Mouse (Mus musculus) embryonic facial prominence, embryonic 15.5 days (tissue): ENCODE results near the gene Zcchc24. TPM values are rescaled to one million over a fixed set of nuclear protein-coding genes. Genes with fewer than 3 reads are reported as not detected.
"Not testable (repeated sequence)": the region's sequence is repeated elsewhere in the genome, so short reads cannot be mapped to it uniquely, and the experiment has no call there.

Experiments
- ATAC-seq: fragments of 200-750 bp; cut with Nextera tagmentation; 2 replicates; pipeline ENCODE4 v1.8.0; 2017; ENCODE audit warnings: low read depth, moderate TSS enrichment; ENCODE audit not compliant: insufficient number of reproducible peaks, low FRiP score, low TSS enrichment
- H3K27ac ChIP-seq: fragments of 300-500 bp; sonication (generic); replicated peaks from 2 replicates; pipeline ENCODE4 v1.5.1; 2015; ENCODE audit warnings: mild to moderate bottlenecking, inconsistent platforms
- H3K27me3 ChIP-seq: fragments of 300-500 bp; sonication (generic); 2 replicates; pipeline ENCODE4 v1.6.1; 2015; ENCODE audit warnings: inconsistent platforms
- H3K36me3 ChIP-seq: fragments of 300-500 bp; sonication (generic); 2 replicates; pipeline ENCODE4 v1.6.1; 2015; ENCODE audit warnings: mild to moderate bottlenecking, inconsistent platforms
- H3K4me1 ChIP-seq: fragments of 300-500 bp; sonication (generic); 2 replicates; pipeline ENCODE4 v1.6.1; 2015; ENCODE audit warnings: inconsistent platforms
- H3K4me2 ChIP-seq: fragments of 300-500 bp; sonication (generic); replicated peaks from 2 replicates; pipeline ENCODE4 v1.6.1; 2015; ENCODE audit warnings: mild to moderate bottlenecking, inconsistent platforms
- H3K4me3 ChIP-seq: fragments of 300-500 bp; sonication (generic); replicated peaks from 2 replicates; pipeline ENCODE4 v1.5.1; 2015; ENCODE audit warnings: mild to moderate bottlenecking, inconsistent platforms
- H3K9ac ChIP-seq: fragments of 300-500 bp; sonication (generic); 2 replicates; pipeline ENCODE4 v1.6.1; 2015; ENCODE audit warnings: inconsistent platforms
- H3K9me3 ChIP-seq: fragments of 300-500 bp; sonication (generic); replicated peaks from 2 replicates; pipeline ENCODE4 v1.6.1; 2016; ENCODE audit warnings: inconsistent platforms
- WGBS: fragments of 180-500 bp; shearing (Covaris S2); methylation state at CpG from one replicate; pipeline ENCODE4 v1.1.7; 2015; 5-methylcytosine and 5-hydroxymethylcytosine counted together
- polyA plus RNA-seq: library from polyadenylated mRNA; unstranded; fragments of >200 nt; fragmentation: Nextera tagmentation; extraction: Ambion mirVana; gene quantifications from 2 replicates; pipeline ENCODE4 v1.2.1, GENCODE M21; 2015

Gene Zcchc24
- polyA plus RNA-seq: 34.0 and 35.2 TPM in 2 replicates

DNA sequence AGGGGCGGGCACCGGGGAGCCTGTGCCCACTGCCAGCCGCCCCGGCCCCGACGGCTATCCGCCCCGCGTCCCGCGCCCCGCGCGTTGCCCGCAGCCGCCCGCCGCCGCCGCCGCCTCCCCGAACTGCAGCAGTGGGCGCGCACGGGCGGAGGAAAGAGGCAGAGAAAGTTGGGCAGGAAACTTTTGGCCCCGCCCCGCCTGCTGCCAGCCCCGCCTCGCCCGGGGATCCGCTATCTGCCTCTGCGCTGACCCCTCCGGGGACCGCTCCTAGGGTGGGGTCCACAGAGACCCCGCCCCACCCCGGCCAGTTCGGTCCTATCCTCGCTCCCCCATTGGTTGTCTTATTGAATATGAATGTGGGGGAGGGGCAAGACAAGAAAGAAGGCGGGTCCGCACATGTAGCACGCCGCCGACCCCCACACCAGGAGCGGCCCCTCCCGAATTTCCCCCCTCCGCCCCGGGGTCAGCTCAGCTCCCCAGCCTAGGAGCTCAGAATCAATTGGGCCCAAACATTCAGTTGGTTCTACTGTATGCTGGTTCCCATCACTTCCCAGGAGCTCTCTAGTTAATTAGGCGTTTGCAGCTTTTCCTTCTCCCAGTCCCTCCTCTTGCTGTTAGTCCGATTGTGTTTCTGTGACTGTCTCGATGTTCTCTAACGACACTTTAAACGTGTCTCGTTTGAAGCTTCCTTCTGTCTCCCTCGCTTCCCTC is at the start of gene Zcchc24:
TSS of gene Zcchc24 (minus strand) at position 125 of the 711 bp plus-strand sequence.
- Histone ChIP-seq H3K4me3 (peak within 1 kb of the TSS; percentile 83), H3K4me1 (peaks cover 56% of the 10 kb centered on the region), H3K27ac (peak within 1 kb of the TSS; percentile 95), H3K27me3 (no peaks in the 10 kb centered on the region), H3K36me3 (no peaks in the 10 kb centered on the region), H3K9ac (peak within 1 kb of the TSS; percentile 85), H3K4me2 (peak within 1 kb of the TSS; percentile 88), H3K9me3 (no peaks in the 10 kb centered on the region)
- ATAC-seq: peak; percentile 95
- WGBS: under 1% methylated on average over 36 of the region's 55 CpGs

DNA sequence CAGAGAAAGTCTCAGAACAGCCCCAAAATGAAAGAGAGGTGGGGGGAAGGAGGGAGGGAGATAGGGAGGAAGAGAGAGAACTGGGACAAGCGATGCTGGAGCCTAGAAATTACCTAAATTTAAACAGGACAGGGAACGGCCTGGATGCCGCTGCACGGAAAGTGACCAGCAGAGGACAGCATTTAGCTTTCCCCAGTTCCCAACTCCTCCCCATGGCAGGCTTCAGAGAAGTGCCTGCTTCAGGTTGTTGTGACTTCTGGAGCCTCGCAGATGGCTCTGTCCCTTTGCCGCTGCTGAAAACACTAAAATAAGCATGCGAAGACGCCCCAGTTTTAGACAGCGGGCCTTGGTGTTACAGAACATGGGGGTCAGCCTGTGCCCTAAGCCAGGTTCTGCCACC is 47.6 kb upstream of the Zcchc24 start:
- no peak overlapping the region for H3K4me3 ChIP-seq
- no peaks in the 10 kb centered on the region for H3K9me3 ChIP-seq
- no peaks in the 10 kb centered on the region for H3K27me3 ChIP-seq
- H3K4me1 ChIP-seq: peaks cover 4% of the 10 kb centered on the region; the same call in 1 of the 2 replicates
- ATAC-seq: peak; percentile 70; the same call in 1 of the 2 replicates
- no peak overlapping the region for H3K9ac ChIP-seq
- H3K4me2 ChIP-seq: no peak overlapping the region
- no peak overlapping the region for H3K27ac ChIP-seq
- no peaks in the 10 kb centered on the region for H3K36me3 ChIP-seq
- 11% methylated on average over 9 of the region's 9 CpGs for WGBS

DNA sequence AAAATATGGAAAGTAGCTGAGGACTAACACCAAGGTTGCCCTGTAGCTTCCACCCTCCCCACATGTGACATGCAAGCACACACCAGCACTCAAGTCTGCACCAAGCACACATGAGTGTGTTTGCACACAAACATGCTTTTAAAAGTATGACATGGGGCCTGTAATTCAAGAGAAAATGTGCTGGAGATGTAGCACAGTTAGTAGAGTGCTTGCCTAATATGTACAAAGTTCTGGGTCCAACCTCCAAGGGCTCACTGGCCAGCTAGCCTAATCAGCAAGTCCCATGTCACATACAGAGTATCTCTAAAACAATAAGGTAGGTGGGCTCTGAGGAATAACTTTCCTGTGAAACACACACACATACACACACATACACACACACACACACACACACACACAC is 45.3 kb upstream of the Zcchc24 start:
- ATAC-seq: no peak
- peaks cover 4% of the 10 kb centered on the region; the same call in 1 of the 2 replicates for H3K4me1 ChIP-seq

DNA sequence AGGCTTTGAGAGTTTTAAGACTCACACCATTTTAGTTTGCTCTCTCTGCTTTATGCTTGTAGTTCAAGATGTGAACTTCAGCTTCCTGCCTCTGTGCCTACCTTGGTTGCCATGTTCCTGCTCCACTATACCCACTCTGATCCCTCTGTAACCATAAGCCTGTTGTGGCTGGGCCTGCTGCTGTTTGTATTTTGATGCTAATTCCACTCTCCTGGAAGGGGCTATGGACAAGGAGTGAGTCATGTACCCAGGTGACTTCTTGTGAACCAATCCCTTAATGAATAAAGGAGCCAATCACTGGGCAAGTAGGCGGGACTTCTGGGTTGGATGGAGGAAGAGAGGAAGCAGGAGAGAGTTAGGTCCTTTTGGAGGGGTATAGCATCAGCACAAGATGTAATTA is 42.2 kb upstream of the Zcchc24 start:
- H3K9ac ChIP-seq, H3K27ac ChIP-seq, ATAC-seq, H3K4me3 ChIP-seq, H3K27me3 ChIP-seq, H3K4me2 ChIP-seq, H3K4me1 ChIP-seq, H3K9me3 ChIP-seq, H3K36me3 ChIP-seq: not testable (repeated sequence)
- WGBS: 65% methylated on average over 1 of the region's 1 CpGs

More for the DNA sequence above, 45.3 kb upstream of the Zcchc24 start:
- no peaks in the 10 kb centered on the region for H3K9me3 ChIP-seq
- no peak overlapping the region for H3K4me2 ChIP-seq
- H3K4me3 ChIP-seq: no peak overlapping the region
- H3K27me3 ChIP-seq: no peaks in the 10 kb centered on the region
- no peaks in the 10 kb centered on the region for H3K36me3 ChIP-seq
- no peak overlapping the region for H3K27ac ChIP-seq
- no peak overlapping the region for H3K9ac ChIP-seq

DNA sequence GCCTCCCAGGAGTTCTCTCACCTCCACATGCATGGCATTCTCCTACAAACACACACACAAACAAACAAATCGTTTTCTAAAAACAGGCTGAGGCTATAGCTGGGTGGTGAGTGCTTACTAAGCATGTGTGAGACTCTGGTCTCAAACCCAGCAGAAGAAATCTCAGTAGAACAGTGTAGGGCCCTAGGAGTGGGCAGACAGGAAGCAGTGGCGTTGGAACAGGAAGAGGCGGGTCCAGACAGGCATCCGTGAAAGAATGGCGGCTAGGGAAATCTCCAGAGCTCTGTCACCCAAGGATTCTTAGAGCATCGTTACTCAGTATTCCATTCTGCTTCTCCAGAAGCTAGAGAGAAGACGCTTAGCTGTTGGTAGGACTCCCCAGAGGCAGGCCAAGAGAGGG is 37.7 kb upstream of the Zcchc24 start:
- Histone ChIP-seq H3K4me1 (peaks cover 16% of the 10 kb centered on the region), H3K4me3 (no peak overlapping the region), H3K27me3 (no peaks in the 10 kb centered on the region), H3K9ac (no peak overlapping the region), H3K27ac (no peak overlapping the region), H3K36me3 (no peaks in the 10 kb centered on the region), H3K4me2 (no peak overlapping the region), H3K9me3 (no peaks in the 10 kb centered on the region)
- WGBS: 88% methylated on average over 7 of the region's 7 CpGs
- no peak for ATAC-seq

DNA sequence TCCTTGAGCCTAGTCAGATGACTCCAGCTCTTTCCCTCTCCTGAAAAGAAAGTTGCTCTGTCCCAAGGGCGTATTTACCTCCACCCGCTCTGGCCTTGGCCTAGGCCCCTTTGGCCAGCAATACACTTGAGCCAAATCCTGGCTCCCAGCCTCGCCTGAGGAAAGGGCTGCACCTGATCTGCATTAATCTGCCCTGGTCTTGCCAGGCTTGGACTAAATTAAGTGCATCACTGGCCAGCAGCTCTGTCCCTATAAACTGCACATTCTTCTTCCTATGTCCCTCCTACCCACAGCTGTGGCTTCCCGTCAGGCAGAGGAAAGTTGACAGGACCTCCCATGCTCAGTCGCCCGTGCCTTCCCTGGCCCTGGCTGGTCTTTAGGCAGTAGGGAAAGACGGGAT is 37.0 kb upstream of the Zcchc24 start:
- no peaks in the 10 kb centered on the region for H3K36me3 ChIP-seq
- no peak overlapping the region for H3K4me2 ChIP-seq
- 0 out of 2 replicates have a peak overlapping the region, but pooled peaks have one; percentile 1 for H3K27ac ChIP-seq
- no peak overlapping the region for H3K9ac ChIP-seq
- H3K27me3 ChIP-seq: no peaks in the 10 kb centered on the region
- 62% methylated on average over 7 of the region's 7 CpGs for WGBS
- no peaks in the 10 kb centered on the region for H3K9me3 ChIP-seq
- H3K4me1 ChIP-seq: peaks cover 16% of the 10 kb centered on the region
- ATAC-seq: peak; percentile 37; the same call in 1 of the 2 replicates
- H3K4me3 ChIP-seq: no peak overlapping the region

DNA sequence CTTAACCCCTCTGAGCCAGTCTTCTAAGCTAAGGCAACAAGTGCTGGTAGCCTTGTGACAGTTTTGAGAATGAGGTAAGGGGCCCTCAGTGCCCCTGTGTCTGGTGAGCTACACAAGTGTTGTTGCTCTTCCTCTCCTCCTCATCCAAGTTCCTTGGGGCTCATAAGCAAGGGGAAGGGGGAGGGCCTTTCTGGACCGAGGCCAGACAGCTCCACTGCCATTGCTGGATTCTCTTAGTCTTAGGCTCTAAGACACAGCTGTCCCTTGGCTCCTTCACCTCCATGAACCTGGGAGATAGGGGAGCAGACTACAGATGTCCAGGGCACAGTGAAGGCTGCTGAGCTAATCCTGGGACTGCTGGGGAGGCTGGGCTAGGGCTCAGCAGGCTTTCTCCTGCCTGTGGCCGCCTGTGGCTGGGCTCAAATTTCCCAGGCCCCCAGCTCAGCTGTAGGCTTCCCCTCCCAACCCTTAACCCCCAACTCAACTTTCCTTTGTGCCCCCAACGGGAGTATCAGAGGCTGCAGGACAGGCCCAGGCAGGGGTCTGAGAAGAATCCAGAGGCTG is 34.5 kb upstream of the Zcchc24 start:
- Histone ChIP-seq H3K27ac (no peak overlapping the region), H3K9me3 (no peaks in the 10 kb centered on the region), H3K9ac (no peak overlapping the region), H3K4me2 (no peak overlapping the region), H3K27me3 (no peaks in the 10 kb centered on the region), H3K36me3 (no peaks in the 10 kb centered on the region), H3K4me3 (no peak overlapping the region), H3K4me1 (peaks cover 20% of the 10 kb centered on the region)
- WGBS: 27% methylated on average over 3 of the region's 3 CpGs
- ATAC-seq: no peak

DNA sequence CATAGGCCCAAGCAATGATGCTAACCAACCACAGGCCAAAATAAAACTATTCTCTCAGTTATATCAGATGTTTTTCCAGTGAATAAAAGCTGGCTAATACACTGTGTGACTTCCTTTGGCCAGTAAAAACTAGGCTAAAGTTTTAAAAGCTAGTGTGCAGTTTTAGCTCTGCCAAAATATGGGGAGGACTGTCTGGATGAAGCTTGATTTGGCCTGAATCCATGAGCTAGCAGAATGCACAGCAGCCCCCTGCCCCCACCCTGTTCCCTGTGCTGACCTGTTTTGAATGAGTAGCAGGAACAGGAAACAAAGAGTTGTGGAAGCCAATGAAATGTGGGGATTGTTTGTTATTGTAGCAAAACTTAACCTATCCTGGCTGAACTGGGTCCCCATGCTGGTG is 33.7 kb upstream of the Zcchc24 start:
- Histone ChIP-seq H3K27me3 (no peaks in the 10 kb centered on the region), H3K4me2 (no peak overlapping the region), H3K9me3 (no peaks in the 10 kb centered on the region), H3K36me3 (no peaks in the 10 kb centered on the region), H3K4me1 (peaks cover 20% of the 10 kb centered on the region), H3K27ac (no peak overlapping the region), H3K4me3 (no peak overlapping the region), H3K9ac (no peak overlapping the region)
- no peak for ATAC-seq

DNA sequence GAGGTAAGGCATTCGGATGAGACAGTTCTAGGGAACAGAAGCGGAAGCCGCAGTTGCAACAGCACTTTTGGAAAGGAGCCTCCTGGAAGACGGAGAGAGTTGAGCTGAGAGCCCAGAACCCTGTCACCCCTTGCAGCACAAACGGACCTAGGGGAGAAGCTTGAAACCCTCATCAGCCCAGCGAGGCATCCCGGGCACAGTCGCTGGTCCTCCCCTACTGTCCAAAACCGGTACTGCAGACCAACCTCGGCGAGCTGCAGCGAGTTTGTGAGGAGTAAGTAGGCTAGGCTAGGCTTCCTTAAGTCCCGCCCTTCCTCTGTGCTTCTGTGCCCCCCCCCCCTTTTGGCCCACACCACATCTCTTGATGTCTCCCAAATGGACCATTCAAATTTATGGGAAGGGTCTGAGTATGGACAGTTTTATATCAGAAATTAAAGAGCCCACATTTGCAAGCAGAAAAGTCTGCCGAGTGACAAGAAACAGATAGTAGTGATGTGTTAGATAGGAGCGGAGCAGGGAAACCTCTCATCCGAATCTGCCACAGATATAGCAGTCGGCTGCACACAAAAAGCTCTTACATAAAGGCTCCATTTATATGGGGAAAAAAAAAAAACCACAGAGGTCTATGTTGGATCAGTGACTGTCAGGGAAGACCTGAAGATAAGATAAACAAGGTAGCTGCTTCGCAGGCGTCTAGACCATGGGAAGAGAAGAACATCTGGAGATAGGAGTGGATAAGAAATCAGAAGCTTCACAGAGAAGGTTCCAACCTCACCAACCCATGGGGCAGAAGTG is 31.5 kb upstream of the Zcchc24 start:
- Histone ChIP-seq H3K27ac (no peak overlapping the region), H3K9me3 (no peaks in the 10 kb centered on the region), H3K9ac (no peak overlapping the region), H3K4me3 (no peak overlapping the region), H3K36me3 (no peaks in the 10 kb centered on the region), H3K4me2 (0 out of 2 replicates have a peak overlapping the region, but pooled peaks have one; percentile 30), H3K4me1 (peaks cover 27% of the 10 kb centered on the region), H3K27me3 (no peaks in the 10 kb centered on the region)
- no peak for ATAC-seq
- WGBS: 24% methylated on average over 19 of the region's 19 CpGs

DNA sequence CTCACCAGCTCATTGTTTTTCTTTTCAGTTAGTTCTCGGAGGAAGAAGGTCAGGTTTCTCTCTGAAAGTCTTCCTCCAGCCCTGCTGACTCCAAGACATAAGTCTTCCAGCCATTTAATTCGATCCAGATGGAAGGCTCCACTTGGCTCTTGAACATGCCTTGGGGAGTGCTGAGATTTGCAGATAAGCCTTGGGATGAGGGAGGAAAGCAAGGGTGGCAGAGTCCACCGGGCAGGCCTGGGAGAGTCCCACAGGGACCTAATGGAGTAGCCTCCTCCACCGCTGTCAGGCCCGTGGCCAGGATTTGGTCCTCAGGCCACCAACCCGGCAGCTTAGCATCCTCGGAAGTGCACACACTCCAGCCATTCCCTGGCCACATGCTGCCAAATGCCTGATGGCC is 27.8 kb upstream of the Zcchc24 start:
- H3K9ac ChIP-seq: no peak overlapping the region
- H3K36me3 ChIP-seq: no peaks in the 10 kb centered on the region
- H3K4me3 ChIP-seq: no peak overlapping the region
- no peak overlapping the region for H3K4me2 ChIP-seq
- peak overlapping the region; percentile 65 for H3K27ac ChIP-seq
- H3K9me3 ChIP-seq: no peaks in the 10 kb centered on the region
- no peaks in the 10 kb centered on the region for H3K27me3 ChIP-seq
- peaks cover 22% of the 10 kb centered on the region for H3K4me1 ChIP-seq
- WGBS: 37% methylated on average over 7 of the region's 7 CpGs
- ATAC-seq: peak; percentile 15; the same call in 1 of the 2 replicates

DNA sequence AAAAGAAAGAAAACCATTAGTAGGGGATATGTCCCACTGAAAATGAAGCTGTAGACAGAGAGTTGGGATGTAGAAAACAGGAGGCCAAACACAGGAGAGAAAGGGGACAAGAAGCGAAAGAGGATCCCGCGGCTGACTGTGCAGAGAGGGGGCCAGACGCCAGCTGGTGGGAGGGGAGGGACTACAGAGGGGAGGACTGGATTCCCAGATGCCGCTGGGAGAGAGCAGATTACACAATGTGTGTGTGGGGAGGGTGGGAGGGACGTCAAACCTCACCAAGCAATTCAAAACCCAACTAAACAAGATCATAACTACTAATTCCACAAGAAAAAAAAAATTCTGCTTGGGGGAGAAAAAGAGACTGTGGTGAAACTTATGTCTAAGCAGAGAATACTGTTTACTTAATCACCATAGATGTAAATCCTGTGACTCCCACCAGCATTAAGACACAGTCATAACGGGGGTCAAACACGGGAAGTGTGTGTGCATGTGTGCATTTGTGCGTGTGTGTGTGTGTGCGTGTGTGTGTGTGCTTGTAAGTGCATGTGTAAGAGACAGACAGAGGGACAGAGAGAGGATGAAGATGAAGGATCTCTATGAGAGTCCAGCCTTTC is 26.8 kb upstream of the Zcchc24 start:
- Histone ChIP-seq H3K27ac (peak overlapping the region; percentile 79), H3K9me3 (no peaks in the 10 kb centered on the region), H3K27me3 (no peaks in the 10 kb centered on the region), H3K4me1 (peaks cover 22% of the 10 kb centered on the region), H3K4me2 (0 out of 2 replicates have a peak overlapping the region, but pooled peaks have one; percentile 6), H3K9ac (no peak overlapping the region), H3K4me3 (no peak overlapping the region), H3K36me3 (no peaks in the 10 kb centered on the region)
- WGBS: 16% methylated on average over 10 of the region's 10 CpGs
- peak; percentile 89 for ATAC-seq
